Mouse (Mus musculus): Measurements from ENCODE around the gene Nfe2. TPM values are rescaled to one million over a fixed set of nuclear protein-coding genes. Genes with fewer than 3 reads are reported as not detected.
A peak's percentile ranks its signal among the peaks of the same experiment; 100 is the strongest.
"Not testable (repeated sequence)": the region's sequence is repeated elsewhere in the genome, so short reads cannot be mapped to it uniquely, and the experiment has no call there.

The Nfe2 gene
- polyA plus RNA-seq, 1 experiment from 2014 or later, result 0.89 TPM

GRCm38 (mm10) chr15:103247078-103247781 is 11.0 kb downstream of the Nfe2 start:
- 90% methylated on average over 9 of the region's 9 CpGs for WGBS
- Histone ChIP-seq H3K27ac (replicated peaks) (no peak overlapping the region), H3K27me3 (no peaks in the 10 kb centered on the region), H3K4me2 (no peak overlapping the region), H3K9ac (no peak overlapping the region), H3K9me3 (no peaks in the 10 kb centered on the region), H3K4me3 (no peak overlapping the region), H3K4me1 (replicated peaks) (peaks cover 25% of the 10 kb centered on the region), H3K36me3 (peaks cover 63% of the 10 kb centered on the region)
- ATAC-seq (ENCODE audit: low FRiP score, low read depth), result no peak

GRCm38 (mm10) chr15:103245616-103246015 is 12.6 kb downstream of the Nfe2 start:
- peaks cover 66% of the 10 kb centered on the region for H3K36me3 ChIP-seq
- no peaks in the 10 kb centered on the region for H3K9me3 ChIP-seq
- no peaks in the 10 kb centered on the region for H3K27me3 ChIP-seq

GRCm38 (mm10) chr15:103242885-103243284 is 15.3 kb downstream of the Nfe2 start:
- Histone ChIP-seq H3K27me3 (no peaks in the 10 kb centered on the region), H3K4me3 (peak overlapping the region; percentile 84), H3K4me1 (replicated peaks) (peaks cover 48% of the 10 kb centered on the region), H3K27ac (replicated peaks) (no peak overlapping the region), H3K4me2 (peak overlapping the region; percentile 82), H3K9ac (0 out of 2 replicates have a peak overlapping the region, but pooled peaks have one; percentile 22), H3K9me3 (no peaks in the 10 kb centered on the region), H3K36me3 (peaks cover 50% of the 10 kb centered on the region)
- ATAC-seq (ENCODE audit: low FRiP score, low read depth), result no peak
- WGBS, result 75% methylated on average over 8 of the region's 8 CpGs

More at GRCm38 (mm10) chr15:103245616-103246015, 12.6 kb downstream of the Nfe2 start:
- Histone ChIP-seq H3K4me2 (no peak overlapping the region), H3K4me3 (no peak overlapping the region), H3K4me1 (replicated peaks) (peaks cover 36% of the 10 kb centered on the region), H3K9ac (no peak overlapping the region), H3K27ac (replicated peaks) (no peak overlapping the region)
- 85% methylated on average over 6 of the region's 6 CpGs for WGBS
- ATAC-seq (ENCODE audit: low FRiP score, low read depth), result no peak

GRCm38 (mm10) chr15:103241071-103242018 is 16.9 kb downstream of the Nfe2 start:
- peaks cover 60% of the 10 kb centered on the region for H3K4me1 ChIP-seq (replicated peaks)
- H3K9me3 ChIP-seq; H3K27me3 ChIP-seq; ATAC-seq (ENCODE audit: low FRiP score, low read depth): not testable (repeated sequence)
- peak overlapping the region; percentile 82 for H3K4me2 ChIP-seq
- 11% methylated on average over 12 of the region's 12 CpGs for WGBS
- H3K4me3 ChIP-seq, result peak overlapping the region; percentile 84
- peak overlapping the region; percentile 97 for H3K27ac ChIP-seq (replicated peaks)
- peak overlapping the region; percentile 83 for H3K9ac ChIP-seq
- H3K36me3 ChIP-seq, result peaks cover 34% of the 10 kb centered on the region

- H3K27ac ChIP-seq (replicated peaks), result peak within 1 kb of the TSS; percentile 97
- no peaks in the 10 kb centered on the region for H3K27me3 ChIP-seq
- peaks cover 27% of the 10 kb centered on the region for H3K36me3 ChIP-seq
- under 1% methylated on average over 47 of the region's 47 CpGs for WGBS
- peaks cover 58% of the 10 kb centered on the region for H3K4me1 ChIP-seq (replicated peaks)
- peak within 1 kb of the TSS; percentile 84 for H3K4me3 ChIP-seq
- peak within 1 kb of the TSS; percentile 83 for H3K9ac ChIP-seq
- peak within 1 kb of the TSS; percentile 82 for H3K4me2 ChIP-seq
- no peaks in the 10 kb centered on the region for H3K9me3 ChIP-seq
- peak; percentile 93 for ATAC-seq (ENCODE audit: low FRiP score, low read depth)
These were observed 17.8 kb downstream of the Nfe2 start, which contains the start of gene Hnrnpa1 for GRCm38 (mm10) chr15:103240160-103241028. Hnrnpa1 (plus strand) TSS chr15:103240432.

- peak; percentile 94 for ATAC-seq (ENCODE audit: low FRiP score, low read depth)
- H3K4me2 ChIP-seq, result peak within 1 kb of the TSS; percentile 82
- peak within 1 kb of the TSS; percentile 83 for H3K9ac ChIP-seq
- peaks cover 26% of the 10 kb centered on the region for H3K36me3 ChIP-seq
- peak within 1 kb of the TSS; percentile 97 for H3K27ac ChIP-seq (replicated peaks)
- H3K9me3 ChIP-seq, result no peaks in the 10 kb centered on the region
- H3K27me3 ChIP-seq, result no peaks in the 10 kb centered on the region
- H3K4me3 ChIP-seq, result peak within 1 kb of the TSS; percentile 84
- peaks cover 54% of the 10 kb centered on the region for H3K4me1 ChIP-seq (replicated peaks)
- under 1% methylated on average over 39 of the region's 39 CpGs for WGBS
These were observed 18.5 kb downstream of the Nfe2 start, which contains the start of gene Cbx5 for GRCm38 (mm10) chr15:103239685-103240159. Cbx5 (minus strand) TSS chr15:103239816.

GRCm38 (mm10) chr15:103239130-103239684 is 19.0 kb downstream of the Nfe2 start:
- peak overlapping the region; percentile 78 for H3K4me2 ChIP-seq
- ATAC-seq (ENCODE audit: low FRiP score, low read depth), result peak; percentile 90
- H3K27me3 ChIP-seq, result no peaks in the 10 kb centered on the region
- under 1% methylated on average over 26 of the region's 26 CpGs for WGBS
- H3K4me1 ChIP-seq (replicated peaks), result peaks cover 54% of the 10 kb centered on the region
- peak overlapping the region; percentile 57 for H3K9ac ChIP-seq
- no peaks in the 10 kb centered on the region for H3K9me3 ChIP-seq
- H3K36me3 ChIP-seq, result peaks cover 27% of the 10 kb centered on the region
- peak overlapping the region; percentile 84 for H3K4me3 ChIP-seq
- peak overlapping the region; percentile 97 for H3K27ac ChIP-seq (replicated peaks)

- WGBS, result 94% methylated on average over 7 of the region's 7 CpGs
- H3K4me1 ChIP-seq (replicated peaks), result peaks cover 36% of the 10 kb centered on the region
- H3K27me3 ChIP-seq, result no peaks in the 10 kb centered on the region
- H3K9me3 ChIP-seq, result no peaks in the 10 kb centered on the region
- no peak for ATAC-seq (ENCODE audit: low FRiP score, low read depth)
- no peak overlapping the region for H3K27ac ChIP-seq (replicated peaks)
- H3K4me2 ChIP-seq, result no peak overlapping the region
- H3K9ac ChIP-seq, result no peak overlapping the region
- H3K36me3 ChIP-seq, result peaks cover 11% of the 10 kb centered on the region
- no peak overlapping the region for H3K4me3 ChIP-seq
These were observed 20.9 kb downstream of the Nfe2 start for GRCm38 (mm10) chr15:103237295-103237694.

GRCm38 (mm10) chr15:103233119-103233518 is 25.1 kb downstream of the Nfe2 start:
- Histone ChIP-seq H3K4me2 (no peak overlapping the region), H3K36me3 (peaks cover 7% of the 10 kb centered on the region; the same call in 1 of the 2 replicates), H3K27ac (replicated peaks) (no peak overlapping the region), H3K9ac (no peak overlapping the region), H3K4me3 (no peak overlapping the region), H3K9me3 (no peaks in the 10 kb centered on the region), H3K27me3 (no peaks in the 10 kb centered on the region), H3K4me1 (replicated peaks) (peaks cover 14% of the 10 kb centered on the region)
- ATAC-seq (ENCODE audit: low FRiP score, low read depth), result no peak
- 90% methylated on average over 2 of the region's 2 CpGs for WGBS

GRCm38 (mm10) chr15:103228904-103229303 is 29.3 kb downstream of the Nfe2 start:
- no peak overlapping the region for H3K4me2 ChIP-seq
- no peak for ATAC-seq (ENCODE audit: low FRiP score, low read depth)
- H3K27me3 ChIP-seq, result no peaks in the 10 kb centered on the region
- no peaks in the 10 kb centered on the region for H3K9me3 ChIP-seq
- 85% methylated on average over 2 of the region's 2 CpGs for WGBS
- H3K4me3 ChIP-seq, result no peak overlapping the region
- 0 out of 2 replicates have a peak overlapping the region, but pooled peaks have one; percentile 25 for H3K27ac ChIP-seq (replicated peaks)
- no peak overlapping the region for H3K9ac ChIP-seq
- H3K36me3 ChIP-seq, result no peaks in the 10 kb centered on the region
- H3K4me1 ChIP-seq (replicated peaks), result no peaks in the 10 kb centered on the region

- no peak overlapping the region for H3K27ac ChIP-seq (replicated peaks)
- no peak overlapping the region for H3K4me3 ChIP-seq
- H3K36me3 ChIP-seq, result no peaks in the 10 kb centered on the region
- 84% methylated on average over 2 of the region's 2 CpGs for WGBS
- no peaks in the 10 kb centered on the region for H3K9me3 ChIP-seq
- no peak overlapping the region for H3K4me2 ChIP-seq
- H3K4me1 ChIP-seq (replicated peaks), result no peaks in the 10 kb centered on the region
- no peak overlapping the region for H3K9ac ChIP-seq
- ATAC-seq (ENCODE audit: low FRiP score, low read depth), result no peak
- H3K27me3 ChIP-seq, result no peaks in the 10 kb centered on the region
These were observed 30.6 kb downstream of the Nfe2 start for GRCm38 (mm10) chr15:103227572-103227971.
